Mouse (Mus musculus): ENCODE data around the gene Dnajc15. TPM values are rescaled to one million over a fixed set of nuclear protein-coding genes. Genes with fewer than 3 reads are reported as not detected.

Gene Dnajc15
- polyA plus RNA-seq (2014; fragmentation: Illumina TruSeq; extraction: RNeasy Lipid Tissue Mini Kit (QIAGEN cat#74804); ENCODE audit: low read depth, low replicate concordance): 621 TPM

DNA sequence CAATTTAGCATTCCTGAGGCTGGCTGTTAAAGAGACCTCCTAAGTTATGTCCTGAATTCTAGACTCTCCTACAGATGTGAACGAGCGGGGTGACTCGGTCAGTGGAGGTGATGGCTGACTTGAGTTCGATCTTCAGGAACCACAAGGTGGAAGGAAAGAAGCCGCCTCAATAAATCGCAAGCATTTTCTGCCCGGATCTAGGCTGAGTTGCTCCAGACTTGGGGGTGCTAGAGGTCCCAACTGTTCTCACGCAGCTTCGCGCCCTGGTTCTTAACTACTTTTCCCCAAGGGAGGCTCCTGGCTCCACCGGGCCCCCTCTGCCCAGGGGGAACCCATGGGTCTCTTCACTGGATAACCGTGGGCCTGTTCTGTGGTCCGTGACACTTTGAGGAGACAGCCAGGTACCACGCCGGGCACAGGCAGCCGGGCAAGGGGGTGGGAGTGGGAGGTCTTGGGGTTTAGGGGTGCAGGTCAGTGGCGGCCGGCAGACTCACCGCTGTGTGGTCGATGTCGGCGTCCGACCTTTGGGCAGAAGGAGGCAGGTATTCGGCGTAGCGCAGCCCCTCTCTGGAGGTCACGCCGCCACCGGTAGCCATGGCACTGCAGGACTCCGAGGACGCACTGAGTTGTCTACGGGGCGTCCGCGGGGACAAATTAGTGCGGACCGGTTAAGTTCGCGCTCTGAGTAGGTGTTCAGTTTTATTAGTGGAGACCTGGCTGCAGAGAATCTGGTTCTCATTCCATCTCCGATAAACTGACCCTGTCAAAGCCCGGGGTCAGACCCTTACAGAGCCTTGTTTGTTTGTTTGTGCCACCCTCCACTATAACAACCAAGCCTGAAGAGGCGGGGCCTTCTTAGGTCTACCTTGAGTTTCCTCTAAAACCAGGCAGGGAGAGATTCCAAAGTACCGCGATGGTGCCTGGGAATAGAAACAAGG lies at the start of gene Dnajc15:
TSS of gene Dnajc15 (minus strand) at position 822 of the 938 bp plus-strand sequence.

DNA sequence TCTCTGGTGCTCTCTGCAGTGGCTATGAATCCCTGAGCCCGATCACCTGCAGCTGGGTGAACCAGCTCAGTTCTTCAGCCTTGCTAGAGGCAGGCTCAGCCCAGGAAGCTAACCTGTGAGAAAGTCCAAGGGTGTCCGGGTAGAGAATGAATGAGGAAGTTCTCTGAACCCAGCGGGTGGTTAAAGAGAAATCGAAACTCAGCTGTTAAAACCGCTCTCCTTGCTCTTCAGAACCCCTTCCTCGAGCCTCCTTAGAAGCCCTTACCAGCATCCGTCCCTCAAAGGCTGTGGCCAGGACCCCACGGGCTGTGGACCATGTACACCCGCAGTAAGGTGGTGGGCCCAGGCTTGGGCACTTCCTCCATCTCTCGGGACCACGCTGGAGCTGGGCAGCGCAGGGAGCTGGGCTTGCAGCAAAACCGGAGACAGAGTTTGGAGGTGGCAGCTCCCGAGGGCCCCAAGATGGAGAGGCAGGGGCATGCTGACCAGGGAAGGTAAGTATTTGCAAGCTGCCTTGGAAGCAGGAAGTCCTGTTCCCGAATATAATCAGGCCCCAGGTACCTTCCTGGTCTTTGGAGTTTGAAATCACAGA lies 29.3 kb upstream of the Dnajc15 start, which contains the start of gene Epsti1:
TSS of gene Epsti1 (plus strand) at position 69 of the 592 bp plus-strand sequence.

Other genes starting within 250 kb of the Dnajc15 start
- 3.5 TPM for gene Epsti1, start 29.1 kb upstream of the Dnajc15 start, polyA plus RNA-seq (2014; fragmentation: Illumina TruSeq; extraction: RNeasy Lipid Tissue Mini Kit (QIAGEN cat#74804); ENCODE audit: low read depth, low replicate concordance)
- not detected for gene Fam216b, start 213.9 kb upstream of the Dnajc15 start, polyA plus RNA-seq (2014; fragmentation: Illumina TruSeq; extraction: RNeasy Lipid Tissue Mini Kit (QIAGEN cat#74804); ENCODE audit: low read depth, low replicate concordance)